Mouse (Mus musculus) MEL-GATA-1-ER (cell line): ENCODE data around the gene Fnbp4.
"Not testable (repeated sequence)": the region's sequence is repeated elsewhere in the genome, so short reads cannot be mapped to it uniquely, and the experiment has no call there.

Experiments
- DNase-seq: peaks from one replicate; pipeline ENCODE4 v3.0.0-alpha.2; 2012; ENCODE audit warnings: low read depth; ENCODE audit errors: extremely low read depth

Fnbp4 gene

GRCm38 (mm10) chr2:90782458-90782857 lies 37.3 kb downstream of the Fnbp4 start, which contains the start of gene Agbl2:
Agbl2 (plus strand) TSS chr2:90782727.
- DNase-seq, result no peak

DNA sequence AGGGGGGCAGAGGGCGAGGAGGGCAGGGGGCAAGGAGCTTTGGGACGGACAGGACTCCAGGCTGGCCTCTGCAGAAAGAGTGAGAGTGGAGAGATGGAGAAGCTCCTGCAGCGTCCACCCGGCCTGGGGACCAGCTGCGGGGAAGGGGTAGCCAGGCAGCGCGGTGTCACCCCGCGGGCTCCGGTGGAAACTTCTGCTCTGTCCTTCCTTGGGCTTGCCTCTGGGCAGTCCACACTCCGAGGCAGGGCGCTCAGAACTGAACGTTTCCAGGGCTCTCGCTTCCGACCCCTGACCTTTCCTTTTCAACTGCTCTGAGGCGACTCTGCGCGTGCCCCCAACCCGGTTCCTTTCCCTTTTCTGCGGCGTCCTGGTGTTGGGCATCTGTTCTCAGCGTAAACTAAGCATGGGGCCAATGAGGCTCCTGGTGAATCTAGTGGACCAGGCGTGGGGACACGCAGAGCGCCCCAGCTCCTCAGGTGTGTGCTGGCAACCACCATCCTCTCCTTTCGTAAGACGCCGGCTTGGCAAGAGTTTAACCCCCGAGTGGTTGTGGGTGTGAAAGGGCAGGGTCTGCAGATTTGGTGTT lies 37.8 kb downstream of the Fnbp4 start:
- no peak for DNase-seq

DNA sequence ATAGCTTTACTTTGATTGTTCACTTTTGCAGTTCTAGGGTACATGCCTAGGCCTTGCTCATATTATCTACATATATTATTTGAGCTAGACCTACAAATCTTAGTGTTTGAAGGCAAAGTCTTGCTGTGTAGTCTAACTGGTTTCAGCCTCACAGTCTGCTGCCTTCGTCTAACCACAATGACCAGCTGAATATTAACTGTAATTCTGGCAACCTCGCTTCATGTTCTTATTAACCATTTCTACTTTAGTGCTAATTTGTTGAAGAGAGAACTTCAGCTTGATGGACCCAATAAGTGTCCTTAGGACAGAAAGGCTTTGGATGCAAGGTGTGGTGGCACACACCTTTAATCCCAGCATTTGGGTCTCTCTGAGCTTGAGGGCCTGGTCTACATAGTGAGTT lies 43.0 kb downstream of the Fnbp4 start:
- no peak for DNase-seq

- DNase-seq, result no peak
Measured at GRCm38 (mm10) chr2:90808241-90809126, 63.3 kb downstream of the Fnbp4 start.

- no peak for DNase-seq
Measured at GRCm38 (mm10) chr2:90810751-90811150, 65.6 kb downstream of the Fnbp4 start.

DNA sequence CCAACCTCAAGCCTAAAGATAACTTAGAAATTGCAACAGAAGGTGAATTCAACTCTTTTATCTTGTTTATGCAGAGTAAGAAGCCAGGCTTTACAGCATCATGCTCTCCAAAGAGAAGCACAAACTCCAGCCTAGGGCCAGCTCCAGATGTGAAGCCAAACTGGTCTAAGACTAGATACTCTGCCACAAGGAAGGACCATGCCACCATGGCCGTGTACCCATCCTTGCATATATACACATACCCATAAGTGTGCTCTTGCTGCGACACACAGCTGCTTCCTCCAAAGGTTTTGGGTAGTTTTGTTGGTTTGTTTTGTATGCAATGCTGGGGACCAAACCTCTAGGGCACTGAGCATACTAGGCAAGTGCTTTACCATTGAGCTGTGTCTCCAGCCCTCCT lies 70.1 kb downstream of the Fnbp4 start:
- DNase-seq, result no peak

GRCm38 (mm10) chr2:90816144-90816543 lies 71.0 kb downstream of the Fnbp4 start:
- DNase-seq, result no peak

DNA sequence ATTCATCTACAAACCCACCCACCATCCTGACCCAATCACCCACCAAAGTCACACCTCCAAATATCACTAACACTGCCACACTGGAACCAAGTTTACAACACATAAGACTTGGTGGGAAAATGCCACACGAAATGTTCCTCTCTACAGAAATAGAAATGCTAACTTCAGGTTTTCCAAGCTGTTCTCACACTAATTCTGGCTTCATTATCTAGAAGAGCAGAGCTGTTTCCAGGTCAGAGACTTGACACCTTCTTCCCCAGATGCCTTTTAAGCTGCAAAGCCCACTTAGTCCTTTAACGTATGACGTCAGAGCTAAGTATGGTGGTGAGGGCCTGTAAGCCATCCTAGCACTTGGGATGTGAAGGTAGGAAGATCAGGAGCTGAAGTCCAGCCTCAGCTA lies 73.5 kb downstream of the Fnbp4 start:
- DNase-seq, result no peak

GRCm38 (mm10) chr2:90820894-90821293 lies 75.7 kb downstream of the Fnbp4 start:
- no peak for DNase-seq

GRCm38 (mm10) chr2:90822978-90823377 lies 77.8 kb downstream of the Fnbp4 start:
- no peak for DNase-seq

DNA sequence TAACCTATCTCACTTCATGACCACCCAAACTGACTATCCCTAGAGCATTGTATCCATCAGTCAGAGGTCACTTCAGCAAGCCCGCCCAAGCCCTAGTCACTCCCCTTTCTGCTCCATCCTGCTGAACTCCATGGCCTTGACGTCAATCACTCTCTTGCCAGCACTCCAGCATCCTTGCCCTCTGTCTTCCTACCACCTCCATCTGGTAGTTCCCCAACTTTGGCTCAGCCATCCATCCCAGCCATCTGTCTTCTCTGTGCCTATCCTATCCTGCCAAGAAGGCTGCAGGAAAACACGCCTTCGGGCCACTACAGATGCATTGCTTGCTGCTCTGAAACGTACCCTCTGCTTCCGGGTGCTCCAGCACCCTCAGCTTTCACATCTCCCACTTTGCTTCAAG lies 78.6 kb downstream of the Fnbp4 start:
- no peak for DNase-seq

GRCm38 (mm10) chr2:90824528-90824927 lies 79.4 kb downstream of the Fnbp4 start:
- not testable (repeated sequence) for DNase-seq

DNA sequence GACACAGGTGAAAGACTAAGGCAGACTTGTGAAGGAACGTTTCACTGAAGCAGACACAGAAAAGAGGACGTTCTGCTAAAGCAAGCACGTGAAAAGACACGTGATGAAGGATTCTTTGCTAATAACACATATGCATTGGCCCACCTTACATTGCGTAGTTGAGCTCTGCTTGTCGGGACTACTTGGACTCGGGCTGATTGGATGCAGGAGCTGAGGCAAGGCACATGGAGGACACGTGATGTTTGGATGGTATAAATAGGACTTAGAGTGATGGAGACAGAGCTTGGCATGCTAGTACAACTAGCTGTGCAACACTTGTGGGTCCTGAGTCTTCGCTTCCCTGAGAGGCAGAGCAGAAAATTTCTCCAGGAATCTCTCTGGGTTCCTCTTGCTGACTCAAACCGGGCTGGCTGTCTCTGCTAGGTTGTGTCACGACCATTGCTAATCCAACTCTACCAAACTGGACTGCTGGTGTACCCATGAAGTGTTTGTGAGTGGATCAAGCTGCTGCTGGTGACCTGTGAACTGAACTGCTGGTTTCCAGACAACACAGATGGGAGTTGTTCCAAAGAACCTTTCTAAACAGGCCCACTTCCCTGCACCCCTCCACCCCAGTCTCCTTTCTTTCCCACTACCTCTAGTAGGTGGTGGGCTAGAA lies 80.5 kb downstream of the Fnbp4 start:
- DNase-seq, result no peak

DNA sequence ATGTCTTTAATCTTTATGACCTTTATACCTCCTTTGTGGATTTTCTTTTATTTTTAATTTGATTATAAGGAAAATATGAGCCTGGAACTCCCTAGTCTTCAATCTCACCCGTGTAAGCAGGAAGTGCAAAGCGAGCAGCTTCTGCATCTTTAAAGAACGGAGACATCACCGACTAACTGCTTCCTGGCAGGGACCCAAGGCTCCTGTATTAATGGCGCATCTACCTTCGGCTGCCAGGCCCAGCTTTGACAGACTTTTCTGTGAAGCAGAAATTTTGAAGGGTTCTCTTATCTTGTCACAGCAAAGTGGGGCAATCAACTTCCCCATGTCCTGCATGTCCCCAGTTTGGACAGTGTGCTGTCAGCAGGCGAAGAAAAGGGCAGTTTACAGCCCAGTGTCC lies 83.6 kb downstream of the Fnbp4 start:
- DNase-seq, result peak; percentile 49
